Mouse (Mus musculus) retina, postnatal 1 day (tissue): ENCODE measurements around the gene Racgap1.
A peak's percentile ranks its signal among the peaks of the same experiment; 100 is the strongest.

Source experiments
- DNase-seq: peaks from one replicate; pipeline ENCODE4 v3.0.0-alpha.2; 2012

Racgap1 gene

DNA sequence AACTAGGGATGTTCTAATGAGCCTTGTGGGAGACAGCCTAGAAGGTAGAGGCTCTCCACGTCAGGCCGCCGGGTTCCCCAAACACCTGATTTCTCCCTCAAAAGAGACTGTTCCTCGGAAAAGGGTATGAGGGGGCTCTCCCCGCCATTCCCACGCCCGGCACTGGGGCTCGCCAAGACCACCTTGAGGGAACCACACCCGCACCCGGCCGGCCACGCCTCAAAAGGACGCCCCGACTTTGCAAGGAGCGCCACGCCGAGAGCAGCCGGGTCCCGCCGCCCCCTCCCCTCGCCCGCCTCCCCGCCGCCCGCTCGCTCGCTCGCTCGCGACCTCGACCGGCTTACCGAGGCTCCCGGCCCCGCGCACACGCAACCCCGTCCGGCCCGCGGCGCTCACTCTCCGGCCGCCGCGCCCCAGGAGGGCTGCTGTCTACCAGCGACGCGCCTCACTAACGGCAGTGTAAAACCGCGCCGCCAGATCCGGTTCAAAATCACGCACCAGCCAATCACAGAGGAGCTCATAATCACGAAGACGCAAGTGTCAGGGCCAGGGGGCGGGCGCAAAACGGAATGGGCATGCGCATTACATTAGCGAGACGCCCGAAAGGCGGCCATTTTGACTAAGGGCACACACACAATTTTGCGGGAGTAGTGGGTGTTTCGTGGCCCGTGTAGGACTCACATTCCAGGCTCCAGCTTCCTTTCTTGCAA, at the start of gene Racgap1:
Gene Racgap1 (minus strand): TSS at position 494 of the 710 bp plus-strand sequence.
- peak; percentile 98 for DNase-seq

DNA sequence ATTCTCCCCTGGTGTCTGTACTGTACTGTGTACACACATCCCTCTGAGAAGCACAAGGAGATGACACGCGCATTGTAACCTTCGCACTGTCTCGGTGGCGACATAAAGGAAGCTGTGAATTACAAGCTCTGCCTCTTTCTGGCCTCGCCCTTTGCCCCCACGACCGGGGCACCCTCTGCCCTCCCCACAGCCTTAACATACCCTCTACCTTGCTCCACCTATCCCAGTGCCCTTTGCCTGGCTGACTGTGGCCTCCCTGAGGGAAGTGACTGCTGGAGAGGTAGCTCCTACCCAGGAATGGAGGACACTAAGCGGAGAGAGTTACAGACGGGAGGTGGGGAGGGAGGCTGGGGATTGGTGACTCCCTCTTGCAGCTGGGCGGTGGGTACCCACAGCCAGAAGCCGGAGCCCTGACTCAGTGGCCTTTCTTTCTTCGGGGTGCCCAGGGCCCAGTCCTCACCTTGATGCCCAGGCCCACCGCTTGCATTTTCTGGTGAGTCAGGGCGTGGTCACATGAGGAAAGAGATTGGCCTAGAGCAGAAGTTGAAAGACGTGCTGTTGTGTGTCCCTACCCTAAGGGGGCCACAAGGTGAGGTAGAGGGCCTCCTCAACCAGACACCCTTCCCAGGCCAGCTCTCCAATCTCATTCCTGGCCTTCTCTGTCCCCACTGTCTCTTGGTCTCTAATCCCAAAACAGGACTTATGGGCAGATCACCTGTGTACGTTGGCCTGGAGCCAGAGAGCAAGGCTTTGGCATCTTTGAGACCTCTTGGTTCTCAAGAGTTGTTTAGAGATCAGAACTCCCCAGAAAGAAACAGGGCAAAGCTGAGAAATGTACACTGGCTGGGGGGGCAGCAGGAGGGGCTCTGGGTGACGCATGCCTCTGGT, 49.0 kb upstream of the Racgap1 start:
- no peak for DNase-seq

DNA sequence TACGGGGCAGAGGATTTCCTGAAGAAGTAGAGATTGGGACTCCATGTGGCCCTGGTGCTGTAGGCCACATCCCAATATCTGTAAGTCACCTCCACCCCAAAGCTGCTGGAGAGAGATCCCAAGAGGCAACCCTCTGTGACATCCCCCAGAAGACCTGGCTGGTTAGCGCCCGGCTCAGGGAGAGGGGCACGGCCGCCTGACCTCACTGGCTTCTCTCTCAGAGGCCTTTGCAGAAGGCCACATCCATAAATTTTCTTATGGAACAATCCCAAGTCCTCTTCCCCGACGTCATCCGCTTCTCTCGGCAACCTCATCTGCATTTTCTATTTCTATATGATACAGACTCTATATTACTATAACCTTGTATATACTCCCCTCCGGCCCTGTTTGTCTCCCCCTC, 48.3 kb upstream of the Racgap1 start:
- DNase-seq, result no peak

DNA sequence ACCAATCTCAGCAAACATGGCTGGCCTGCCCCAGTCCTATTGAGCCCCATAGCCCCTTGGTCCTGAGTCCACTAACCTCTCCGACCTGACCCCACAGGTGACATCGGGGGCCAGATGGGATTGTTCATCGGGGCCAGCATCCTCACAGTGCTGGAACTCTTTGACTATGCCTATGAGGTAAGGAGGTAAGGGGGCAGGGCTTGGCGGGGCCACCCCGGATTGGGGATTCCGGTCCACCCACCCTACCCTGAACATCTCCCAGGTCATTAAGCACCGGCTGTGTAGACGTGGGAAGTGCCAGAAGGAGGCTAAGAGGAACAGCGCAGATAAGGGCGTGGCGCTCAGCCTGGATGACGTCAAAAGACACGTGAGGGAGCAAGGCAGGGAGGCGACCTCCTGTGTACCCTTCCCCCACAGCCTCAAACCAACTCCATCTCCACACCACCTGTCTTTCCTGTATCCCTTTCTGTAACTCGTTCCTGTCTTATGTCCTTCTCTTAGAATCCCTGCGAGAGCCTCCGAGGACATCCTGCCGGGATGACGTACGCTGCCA, 47.2 kb upstream of the Racgap1 start:
- DNase-seq, result no peak

DNA sequence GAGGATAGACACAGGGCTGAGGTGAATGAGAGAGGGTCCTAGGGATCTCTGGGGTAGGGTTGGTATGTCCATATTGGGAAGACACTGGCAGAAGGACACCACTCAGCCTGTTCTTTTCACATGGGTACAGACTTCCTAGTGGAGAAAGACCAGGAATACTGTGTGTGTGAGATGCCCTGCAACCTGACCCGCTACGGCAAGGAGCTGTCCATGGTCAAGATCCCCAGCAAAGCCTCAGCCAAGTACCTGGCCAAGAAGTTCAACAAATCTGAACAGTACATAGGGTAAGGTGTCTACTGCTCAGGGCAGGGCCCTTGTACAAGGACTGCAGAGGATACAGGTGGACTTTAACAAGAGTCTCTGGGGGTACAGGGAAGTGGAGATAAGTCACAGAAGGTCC, 45.9 kb upstream of the Racgap1 start:
- DNase-seq, result no peak

DNA sequence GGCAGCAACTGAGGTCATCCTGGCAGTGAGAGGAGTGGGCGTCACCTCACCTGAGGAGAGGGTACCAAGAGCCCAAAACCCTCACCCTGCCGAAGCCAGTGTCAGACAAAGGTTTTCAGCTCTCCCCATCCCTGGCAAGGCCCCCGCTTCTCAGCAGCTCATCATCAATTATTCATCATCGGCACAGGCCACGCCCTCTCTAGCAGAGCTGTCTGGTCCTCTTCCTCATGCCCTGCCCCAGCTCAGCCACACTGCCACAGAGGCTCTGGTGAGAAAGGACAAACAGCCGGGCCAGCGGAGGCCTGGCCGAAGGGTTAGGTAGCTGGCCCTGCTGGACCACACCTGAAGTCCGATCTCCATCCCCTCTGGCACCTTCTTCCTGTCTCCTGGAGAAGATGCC, 40.5 kb upstream of the Racgap1 start:
- DNase-seq, result no peak

DNA sequence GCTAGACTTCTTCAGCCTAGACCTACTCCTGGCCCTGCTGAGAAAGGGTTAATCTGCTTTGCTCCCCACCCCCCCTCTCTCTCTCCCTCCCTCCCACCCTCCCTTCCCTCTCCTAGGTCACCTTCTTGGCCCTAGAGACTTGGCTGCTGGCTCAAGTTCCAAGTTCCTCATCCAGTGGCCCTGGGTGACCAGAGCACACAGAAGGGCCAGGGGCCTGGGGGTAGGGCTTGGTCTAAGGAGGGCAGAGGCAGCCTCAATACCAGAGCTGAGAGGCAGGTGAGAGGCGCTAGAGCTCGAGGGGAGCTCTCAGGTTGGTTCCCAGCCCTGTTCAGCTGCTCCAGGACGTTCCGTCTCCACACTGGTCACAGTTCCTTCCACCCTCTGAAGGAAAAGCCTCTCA, 39.5 kb upstream of the Racgap1 start:
- DNase-seq, result no peak

DNA sequence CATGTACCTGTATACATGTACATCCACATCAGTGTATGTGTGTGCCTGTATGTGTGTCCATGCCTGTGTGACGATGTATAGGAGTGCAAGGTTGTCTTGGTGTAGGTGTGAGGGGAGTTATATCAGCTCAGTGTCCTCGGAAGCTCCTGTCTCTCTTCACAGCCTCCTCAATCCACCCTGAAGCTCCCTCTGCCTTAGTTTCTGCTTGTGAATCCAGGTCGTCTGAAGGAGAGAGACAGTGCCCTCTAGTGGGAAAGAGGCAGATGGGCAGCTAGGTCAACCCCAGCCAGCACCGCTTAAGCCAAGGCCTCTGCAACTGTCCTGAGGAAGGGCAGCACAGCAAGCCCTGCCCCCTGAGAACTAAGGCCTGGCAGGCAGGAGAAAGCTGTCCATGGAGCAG, 37.3 kb upstream of the Racgap1 start:
- DNase-seq, result peak; percentile 86

DNA sequence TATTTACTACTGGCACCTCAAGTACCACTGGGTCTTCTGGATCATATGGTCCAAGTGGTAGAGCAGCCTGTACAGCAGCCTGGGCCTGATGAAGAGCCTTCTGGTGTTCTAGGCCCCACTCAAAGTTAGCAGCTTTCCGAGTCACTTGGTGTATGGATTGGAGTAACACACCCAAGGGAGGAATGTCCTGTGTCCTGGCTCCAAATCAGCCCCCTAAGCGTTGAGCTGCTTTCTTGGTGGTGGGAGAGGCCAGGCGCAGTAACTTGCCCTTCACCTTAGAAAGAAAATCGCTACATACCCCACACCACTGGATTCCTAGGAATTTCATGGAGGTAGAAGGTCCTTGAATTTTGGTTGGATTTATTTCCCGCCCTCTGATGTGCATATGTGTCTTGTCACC, 32.7 kb upstream of the Racgap1 start:
- no peak for DNase-seq

DNA sequence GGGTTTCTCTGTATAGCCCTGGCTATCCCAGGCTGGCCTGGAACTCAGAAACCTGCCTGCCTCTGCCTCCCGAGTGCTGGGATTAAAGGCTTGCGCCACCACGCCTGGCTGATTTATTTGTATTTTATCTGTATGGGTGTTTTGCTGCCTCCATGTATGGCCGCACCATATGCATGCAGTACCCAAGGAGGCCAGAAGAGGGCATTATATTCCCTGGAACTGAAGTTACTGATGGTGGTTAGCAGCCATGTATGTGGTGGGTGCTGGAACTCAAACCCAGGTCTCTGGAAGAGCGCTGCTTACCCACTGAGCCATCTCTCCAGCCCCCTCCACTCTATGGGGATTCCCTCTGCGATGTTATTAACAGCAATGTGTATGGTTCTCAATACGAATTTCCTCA, 31.4 kb upstream of the Racgap1 start:
- DNase-seq, result no peak

DNA sequence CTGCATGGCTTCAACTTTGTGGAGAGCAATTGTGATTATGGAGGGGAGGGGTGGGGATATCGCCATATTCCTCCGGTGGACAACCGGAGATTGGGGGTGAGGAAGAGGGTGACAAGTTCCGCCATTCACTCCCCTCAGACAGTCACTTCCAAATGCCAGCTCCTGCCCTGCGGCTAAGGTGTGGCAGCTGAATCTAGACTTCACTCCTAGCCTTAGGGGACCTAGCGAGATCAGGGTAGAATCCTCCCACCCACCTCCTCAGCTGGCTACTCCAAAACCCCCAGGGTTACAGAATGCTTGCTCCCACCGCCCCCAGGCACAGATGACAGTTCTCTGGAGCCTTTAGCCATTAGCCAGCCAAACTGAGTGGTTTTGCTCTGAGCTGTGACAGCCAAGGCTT, 27.6 kb upstream of the Racgap1 start:
- no peak for DNase-seq

DNA sequence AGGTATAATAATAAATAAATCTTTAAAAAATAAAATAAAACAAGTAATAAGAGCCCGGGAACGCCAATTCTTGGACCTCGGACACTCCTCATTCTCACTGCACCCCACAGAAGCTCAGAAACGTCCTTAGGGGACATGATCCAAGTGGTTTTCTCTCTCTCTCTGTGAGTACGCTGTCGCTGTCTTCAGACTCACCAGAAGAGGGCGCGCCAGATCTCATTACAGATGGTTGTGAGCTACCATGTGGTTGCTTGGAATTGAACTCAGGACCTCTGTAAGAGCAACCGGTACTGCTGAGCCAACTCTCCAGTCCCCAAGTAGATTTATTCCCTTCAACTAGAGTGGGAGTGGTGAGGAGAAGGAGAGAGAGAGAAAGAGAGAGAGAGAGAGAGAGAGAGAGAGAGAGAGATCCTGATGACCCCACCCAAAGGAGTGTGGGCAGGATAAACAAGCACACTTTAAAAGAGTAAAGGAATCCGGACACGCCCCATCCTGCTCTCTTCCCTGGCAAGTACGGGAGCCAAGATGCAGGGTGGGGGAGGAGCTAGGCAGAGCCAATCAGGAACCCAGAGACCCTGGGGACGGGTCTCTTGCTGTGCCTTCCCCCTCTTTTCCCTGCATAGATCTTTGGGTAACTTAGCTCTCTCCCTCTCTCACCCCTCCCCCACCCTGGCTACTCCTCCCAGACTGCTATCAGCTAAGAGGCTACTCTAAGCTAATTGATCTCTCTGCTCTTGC, 26.8 kb upstream of the Racgap1 start:
- peak; percentile 54 for DNase-seq

DNA sequence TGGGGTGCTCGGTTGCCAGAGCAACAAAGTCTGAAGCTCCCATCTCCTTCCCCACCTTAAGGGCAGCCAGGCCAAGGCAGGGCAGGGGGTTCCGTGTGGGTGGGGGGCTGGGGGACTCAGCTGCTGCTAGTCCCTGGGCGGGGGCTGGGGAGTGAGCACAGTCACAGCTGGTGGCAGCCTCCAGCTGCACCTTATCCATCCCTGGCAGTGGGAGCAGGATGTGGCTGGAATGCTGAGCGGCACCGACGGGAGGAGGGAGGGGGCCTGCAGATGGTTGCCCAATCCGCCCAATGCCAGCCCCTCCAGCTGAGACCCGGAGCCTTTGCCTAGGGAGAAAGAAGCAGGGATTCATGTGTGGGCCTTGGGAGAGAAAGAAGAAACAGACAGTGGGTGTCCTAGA, 25.6 kb upstream of the Racgap1 start:
- DNase-seq, result no peak

DNA sequence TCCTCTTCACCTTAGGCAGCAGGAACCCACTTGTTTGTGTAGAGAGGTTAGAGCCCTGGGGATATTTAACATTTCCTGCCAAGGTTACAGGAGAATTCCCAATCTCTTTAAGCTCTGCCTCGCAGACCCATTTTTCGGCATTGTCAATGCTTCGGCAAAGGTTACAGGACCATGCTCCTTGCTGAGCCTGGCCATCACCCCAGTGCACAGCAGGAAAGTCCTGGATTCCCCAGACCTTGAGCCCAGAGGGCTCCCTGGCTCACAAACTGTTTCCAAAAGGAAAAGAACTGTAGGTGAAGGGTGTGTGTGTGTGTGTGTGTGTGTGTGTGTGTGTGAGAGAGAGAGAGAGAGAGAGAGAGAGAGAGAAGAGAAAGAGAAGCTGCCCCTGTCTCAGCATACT, 23.4 kb upstream of the Racgap1 start:
- DNase-seq, result no peak

DNA sequence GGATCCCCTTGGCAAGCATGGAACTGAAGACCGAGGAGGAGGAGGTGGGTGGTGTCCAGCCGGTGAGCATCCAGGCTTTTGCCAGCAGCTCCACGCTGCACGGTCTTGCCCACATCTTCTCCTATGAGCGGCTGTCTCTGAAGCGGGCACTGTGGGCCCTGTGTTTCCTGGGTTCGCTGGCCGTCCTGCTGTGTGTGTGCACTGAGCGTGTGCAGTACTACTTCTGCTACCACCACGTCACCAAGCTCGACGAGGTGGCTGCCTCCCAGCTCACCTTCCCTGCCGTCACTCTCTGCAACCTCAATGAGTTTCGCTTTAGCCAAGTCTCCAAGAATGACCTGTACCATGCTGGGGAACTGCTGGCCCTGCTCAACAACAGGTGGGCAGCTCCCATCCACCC, 20.3 kb upstream of the Racgap1 start:
- no peak for DNase-seq

DNA sequence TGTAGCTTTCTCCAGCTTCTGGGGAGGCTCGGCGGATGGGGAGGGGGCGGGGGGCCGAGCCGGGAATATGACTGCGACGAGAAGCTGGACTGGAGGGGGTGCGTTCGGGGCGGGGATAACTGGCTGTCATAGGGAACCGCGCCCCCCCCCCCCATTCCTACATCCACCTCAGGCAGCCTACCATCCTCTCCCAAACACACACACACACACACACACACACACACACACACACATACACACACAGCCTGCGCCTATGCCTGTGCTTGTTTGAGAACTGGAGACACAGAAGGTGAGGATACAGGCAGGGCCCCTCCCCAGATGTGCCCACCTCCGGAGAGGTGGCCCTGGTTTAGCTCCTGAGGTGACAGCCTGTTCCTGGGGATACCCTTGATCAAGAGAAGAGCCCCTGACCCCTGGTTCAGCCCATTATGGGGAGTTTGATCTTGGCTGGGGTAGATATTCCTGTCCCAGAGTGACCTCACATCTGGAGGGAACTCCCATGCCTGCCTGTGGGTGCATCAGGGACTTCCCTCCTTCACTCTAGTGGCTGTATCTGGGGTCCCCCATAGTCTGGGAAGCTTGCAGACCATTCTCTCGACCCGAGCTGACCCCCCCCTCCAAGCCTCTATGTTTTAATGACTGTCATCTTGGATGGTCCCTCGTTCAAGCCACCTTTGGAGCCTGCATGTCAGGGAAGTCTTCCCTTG, 19.7 kb upstream of the Racgap1 start:
- DNase-seq, result no peak

DNA sequence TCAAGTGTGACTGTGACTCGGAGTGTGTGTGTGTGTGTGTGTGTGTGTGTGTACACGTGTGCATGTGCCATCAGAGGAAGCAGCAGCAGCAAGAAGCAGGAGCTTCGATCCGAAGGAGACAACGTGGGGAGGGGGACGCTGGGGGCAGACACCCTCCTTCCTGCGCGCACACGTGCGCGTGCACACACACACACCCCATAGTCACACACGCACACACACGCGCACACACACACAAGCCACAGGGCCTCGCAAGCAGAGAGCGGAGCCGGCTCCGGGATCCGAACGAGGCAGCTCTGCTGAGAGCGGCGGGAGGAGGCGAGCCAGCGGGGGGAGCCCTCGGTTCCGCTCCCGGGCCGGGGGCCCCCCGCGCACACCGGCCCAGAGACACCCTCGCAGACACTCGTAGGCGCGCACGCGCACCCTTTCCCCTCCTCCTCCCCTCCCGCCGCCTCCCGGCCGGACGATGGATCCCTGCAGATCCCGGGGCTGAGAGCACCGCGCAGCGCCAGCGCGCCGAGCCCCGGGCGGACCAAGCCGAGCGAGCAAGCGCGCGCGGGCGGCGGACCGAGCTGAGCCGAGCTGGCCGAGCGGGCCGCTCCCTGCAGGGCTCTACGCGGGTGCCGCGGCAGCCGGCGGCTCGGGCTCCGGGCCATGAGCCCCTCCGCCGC, 18.8 kb upstream of the Racgap1 start, which contains the start of gene Asic1:
Gene Asic1 (plus strand): TSS at position 215 of the 668 bp plus-strand sequence.
- DNase-seq, result peak; percentile 82

DNA sequence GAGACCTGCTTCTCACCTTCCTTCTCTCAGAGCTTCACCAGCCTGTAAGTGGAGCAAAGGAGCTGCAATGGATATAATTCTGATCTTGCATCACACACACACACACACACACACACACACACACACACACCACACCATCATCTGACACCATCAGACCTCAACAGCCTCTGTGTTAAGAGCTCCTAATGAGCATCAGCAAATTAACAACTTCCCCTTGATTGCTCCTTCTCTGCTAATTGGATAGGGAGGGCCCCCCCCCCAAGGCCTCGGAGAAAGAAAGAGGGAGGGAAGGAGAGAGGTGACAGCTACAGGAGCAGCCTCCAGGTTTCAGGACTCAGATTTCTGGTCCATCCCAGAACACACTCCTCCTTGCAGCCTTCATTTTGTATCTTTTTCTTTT, 17.9 kb upstream of the Racgap1 start:
- peak; percentile 91 for DNase-seq

DNA sequence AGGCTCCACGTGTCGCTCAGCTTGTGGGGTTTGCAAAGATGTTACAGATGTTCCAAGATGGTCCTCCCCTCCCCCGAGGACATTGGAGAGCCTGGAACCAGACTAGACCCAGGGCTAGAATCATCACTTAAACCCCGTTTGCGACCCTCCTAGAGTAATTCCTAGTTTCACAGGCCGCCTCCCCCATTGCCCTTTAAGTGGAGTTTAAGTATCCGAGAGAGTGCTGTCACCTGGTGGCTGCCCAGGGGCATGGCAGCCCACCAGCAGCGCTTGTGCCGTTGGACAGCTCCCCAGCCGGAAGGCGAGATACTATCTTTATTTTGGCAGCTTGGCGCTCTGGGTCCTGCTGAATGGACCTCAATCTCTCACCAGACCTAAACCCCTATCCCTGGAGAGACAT, 17.4 kb upstream of the Racgap1 start:
- DNase-seq, result peak; percentile 82

DNA sequence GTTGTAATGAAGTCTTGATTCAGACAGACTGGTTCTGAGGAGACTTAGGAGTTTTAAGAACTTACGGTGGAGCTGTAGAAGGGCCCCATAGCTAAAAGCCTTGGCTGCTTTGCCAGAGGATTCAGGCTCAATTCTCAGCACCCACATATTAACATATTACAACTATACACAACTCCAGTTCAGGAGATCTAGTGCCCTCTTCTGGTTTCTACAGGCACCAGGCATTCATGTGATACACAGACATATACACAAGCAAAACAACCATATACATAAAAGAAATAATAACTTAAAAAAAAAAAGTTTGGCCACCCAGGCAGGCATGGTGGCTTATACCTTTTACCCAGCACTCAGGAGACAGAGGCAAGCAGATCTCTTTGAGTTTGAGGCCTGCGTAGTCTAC, 16.1 kb upstream of the Racgap1 start:
- no peak for DNase-seq

DNA sequence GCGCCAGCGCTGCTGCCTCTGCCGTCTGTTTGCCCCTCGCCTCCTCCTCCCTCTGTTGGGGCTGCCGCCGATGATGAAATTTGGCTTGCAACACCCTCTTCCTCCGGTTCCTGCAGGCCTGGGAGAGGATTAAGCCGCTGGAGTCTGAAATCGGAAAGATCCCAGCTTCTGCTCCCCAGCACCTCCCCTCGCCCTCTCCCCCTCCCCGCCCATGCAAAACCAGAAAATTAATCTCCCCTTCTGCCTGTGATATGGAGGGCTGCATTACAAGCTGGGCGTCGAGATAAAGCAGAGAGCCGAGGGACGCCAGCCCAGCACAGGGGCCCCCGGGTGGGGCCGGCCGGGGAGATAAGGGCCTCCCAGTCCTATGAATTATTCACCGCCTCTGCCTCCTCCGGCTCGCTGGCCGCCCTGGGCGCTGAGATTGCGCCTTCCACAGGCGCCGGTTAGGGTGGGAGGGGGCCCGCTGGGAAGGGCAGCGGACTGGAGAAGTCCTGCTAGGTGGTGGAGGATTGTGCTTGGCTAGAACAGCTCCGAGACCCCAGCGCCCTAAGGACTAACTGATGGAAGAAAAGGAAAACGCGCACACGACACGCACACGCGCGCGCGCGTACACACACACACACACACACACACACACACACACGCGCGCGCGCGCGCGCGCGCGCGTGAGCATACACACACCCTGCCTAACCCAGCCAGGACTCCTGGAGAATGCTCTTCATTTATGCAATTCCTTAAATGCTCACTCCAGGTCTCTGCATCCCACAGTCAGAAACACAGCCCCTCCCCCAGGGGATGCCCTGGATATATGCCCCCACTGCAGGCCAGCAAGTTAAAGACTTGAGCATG, 13.4 kb upstream of the Racgap1 start:
- DNase-seq, result peak; percentile 81
